Mouse (Mus musculus): Measurements from ENCODE around the gene Myo5c.

DNA sequence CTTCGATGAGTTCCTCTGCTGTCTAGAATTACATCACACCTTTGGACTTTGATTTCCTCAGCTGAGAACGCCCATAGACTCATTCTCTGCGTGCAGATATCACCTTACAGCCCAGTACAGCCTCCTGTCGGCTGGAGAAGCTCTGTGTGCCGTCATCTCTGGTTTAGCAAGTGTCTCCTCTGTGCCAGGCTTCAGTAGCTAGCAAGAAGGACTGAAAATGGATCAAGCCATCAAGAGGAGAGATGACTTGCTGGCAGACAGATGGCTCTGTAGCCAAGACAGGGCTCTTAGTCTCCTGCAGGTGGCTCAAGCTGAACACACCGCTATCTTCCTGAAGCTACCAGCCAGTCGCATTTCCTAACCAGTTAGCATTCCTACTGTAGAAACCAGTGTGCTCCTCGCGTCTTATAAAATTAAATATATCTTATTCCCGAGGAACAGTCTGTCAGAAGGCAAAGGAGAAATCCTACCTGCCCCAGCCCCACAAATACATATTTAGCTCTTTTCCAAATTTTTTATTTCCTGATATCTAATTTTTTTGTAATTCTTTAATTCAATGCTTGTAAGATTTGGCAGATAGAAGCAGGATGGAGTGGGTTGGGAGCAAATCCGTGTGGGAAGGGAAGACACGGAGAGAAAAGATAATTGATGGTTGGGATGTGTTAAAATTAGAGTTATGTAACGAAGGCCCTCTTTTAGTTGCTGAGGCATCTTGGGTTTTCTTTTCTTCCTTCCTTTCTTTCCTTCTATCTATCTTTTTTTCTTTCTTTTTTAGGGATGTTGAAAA, 90.5 kb downstream of the Myo5c start:
- TF ChIP-seq MAFK (IDR thresholded peaks at IDR 0.05; ENCODE audit: insufficient replicate concordance, low read length) (no peak), CTCF (conservative IDR thresholded peaks at IDR 0.05 in 1 of 2, IDR thresholded peaks at IDR 0.05 in 1 of 2; ENCODE audit: low read depth in 2 of 2, low read length in 2 of 2) (no peak), EP300 (IDR thresholded peaks at IDR 0.05; ENCODE audit: low read length) (no peak), RCOR1 (conservative IDR thresholded peaks at IDR 0.05; ENCODE audit: low read depth, low read length) (no peak), TCF12 (IDR thresholded peaks at IDR 0.05; ENCODE audit: low read depth, low read length) (no peak), MXI1 (IDR thresholded peaks at IDR 0.05; ENCODE audit: low read depth, low read length) (no peak)

All from CH12.LX (cell line).